Mouse (Mus musculus): ENCODE measurements around the gene Vmn1r23.
"Not testable (repeated sequence)": the region's sequence is repeated elsewhere in the genome, so short reads cannot be mapped to it uniquely, and the experiment has no call there.

DNA sequence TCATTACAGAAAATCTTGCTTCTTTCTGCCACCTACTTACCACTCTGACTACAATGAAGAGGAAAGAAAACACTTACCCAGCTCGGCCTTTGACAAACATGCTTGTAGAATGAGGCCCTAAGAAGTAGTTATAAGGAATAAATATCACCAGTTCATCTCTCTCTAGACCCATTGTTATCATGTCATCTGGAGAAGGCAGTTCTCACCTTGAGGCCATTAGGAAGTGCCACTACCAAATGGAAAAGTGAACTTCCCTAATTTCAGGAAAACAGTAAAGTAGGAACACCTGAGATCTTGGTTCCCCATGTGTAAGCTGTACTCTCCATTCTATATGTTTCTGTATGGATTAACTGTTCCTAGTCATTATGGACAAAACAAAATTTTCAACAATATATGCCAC is 34.8 kb upstream of the Vmn1r23 start, which contains the start of gene Vmn1r24:
- TF ChIP-seq USF1 (IDR thresholded peaks at IDR 0.05; ENCODE audit: low read depth); TCF12 (IDR thresholded peaks at IDR 0.05; ENCODE audit: insufficient read depth, poor library complexity, severe bottlenecking); MAX (IDR thresholded peaks at IDR 0.05; ENCODE audit: low read depth); MYOD1 (IDR thresholded peaks at IDR 0.05; ENCODE audit: control insufficient read depth in 1 of 3, insufficient read length in 2 of 3, low read depth in 2 of 3); POLR2AphosphoS2 (IDR thresholded peaks at IDR 0.05; ENCODE audit: insufficient read length, low read depth); POLR2A (IDR thresholded peaks at IDR 0.05; ENCODE audit: insufficient read length, low read depth); CEBPB (IDR thresholded peaks at IDR 0.05; ENCODE audit: insufficient read depth, poor library complexity, severe bottlenecking); E2F4 (IDR thresholded peaks at IDR 0.05; ENCODE audit: insufficient read depth); REST (IDR thresholded peaks at IDR 0.05; ENCODE audit: insufficient read depth, insufficient read length); SRF (IDR thresholded peaks at IDR 0.05; ENCODE audit: control insufficient read depth, insufficient read length, low read depth); MYOG (IDR thresholded peaks at IDR 0.05; ENCODE audit: control insufficient read depth in 1 of 3, insufficient read depth in 1 of 3, insufficient read length in 2 of 3, low read depth in 2 of 3); TCF3 (IDR thresholded peaks at IDR 0.05; ENCODE audit: insufficient read length, low read depth): not testable (repeated sequence)

All from myocyte (in vitro differentiated cells).